Mouse (Mus musculus) midbrain, embryonic 15.5 days (tissue): ENCODE measurements around the gene Tnfsf9. TPM values are rescaled to one million over a fixed set of nuclear protein-coding genes. Genes with fewer than 3 reads are reported as not detected.

ENCODE experiments used
- ATAC-seq: fragments of 200-750 bp; cut with Nextera tagmentation; replicated peaks from 2 replicates; pipeline ENCODE4 v1.8.0; 2017; ENCODE audit warnings: moderate TSS enrichment
- H3K27ac ChIP-seq: fragments of 300-500 bp; sonication (generic); 2 replicates; pipeline ENCODE4 v1.5.1; 2015; ENCODE audit warnings: mild to moderate bottlenecking, inconsistent platforms
- H3K27me3 ChIP-seq: fragments of 300-500 bp; sonication (generic); replicated peaks from 2 replicates; pipeline ENCODE4 v1.6.1; 2015; ENCODE audit warnings: inconsistent platforms
- H3K36me3 ChIP-seq: fragments of 300-500 bp; sonication (generic); replicated peaks from 2 replicates; pipeline ENCODE4 v1.6.1; 2015; ENCODE audit warnings: inconsistent platforms
- H3K4me1 ChIP-seq: fragments of 300-500 bp; sonication (generic); 2 replicates; pipeline ENCODE4 v1.6.1; 2015; ENCODE audit warnings: inconsistent platforms
- H3K4me2 ChIP-seq: fragments of 300-500 bp; sonication (generic); 2 replicates; pipeline ENCODE4 v1.6.1; 2015; ENCODE audit warnings: inconsistent platforms, mild to moderate bottlenecking, moderate library complexity
- H3K4me3 ChIP-seq: fragments of 300-500 bp; sonication (generic); 2 replicates; pipeline ENCODE4 v1.5.1; 2015; ENCODE audit warnings: mild to moderate bottlenecking, inconsistent platforms
- H3K9ac ChIP-seq: fragments of 300-500 bp; sonication (generic); 2 replicates; pipeline ENCODE4 v1.6.1; 2015; ENCODE audit warnings: mild to moderate bottlenecking, inconsistent platforms
- H3K9me3 ChIP-seq: fragments of 300-500 bp; sonication (generic); 2 replicates; pipeline ENCODE4 v1.6.1; 2016; ENCODE audit warnings: inconsistent platforms
- WGBS: fragments of 180-500 bp; shearing (Covaris S2); methylation state at CpG from one replicate; pipeline ENCODE4 v1.1.7; 2015; ENCODE audit warnings: mixed read lengths; 5-methylcytosine and 5-hydroxymethylcytosine counted together
- polyA plus RNA-seq: library from polyadenylated mRNA; unstranded; fragments of >200 nt; fragmentation: Nextera tagmentation; extraction: Ambion mirVana; gene quantifications from 2 replicates; pipeline ENCODE4 v1.2.1, GENCODE M21; 2015

Tnfsf9 gene
- polyA plus RNA-seq, 1 experiment from 2014 or later, result 7.4 TPM

- Histone ChIP-seq H3K4me1 (peaks cover 4% of the 10 kb centered on the region; the same call in 1 of the 2 replicates), H3K4me2 (no peak overlapping the region), H3K9me3 (no peaks in the 10 kb centered on the region), H3K27ac (no peak overlapping the region), H3K9ac (no peak overlapping the region), H3K4me3 (no peak overlapping the region), H3K36me3 (no peaks in the 10 kb centered on the region), H3K27me3 (peaks cover 15% of the 10 kb centered on the region)
- no peak for ATAC-seq
- 75% methylated on average over 4 of the region's 4 CpGs for WGBS
These were observed 43.2 kb downstream of the Tnfsf9 start for GRCm38 (mm10) chr17:57148343-57148742.

GRCm38 (mm10) chr17:57148994-57149803 is 44.1 kb downstream of the Tnfsf9 start, which contains the start of gene Cd70:
Gene Cd70 (minus strand): TSS chr17:57149777.
- Histone ChIP-seq H3K9me3 (no peaks in the 10 kb centered on the region), H3K4me3 (peak within 1 kb of the TSS; percentile 34), H3K27me3 (peaks cover 15% of the 10 kb centered on the region), H3K4me2 (peak within 1 kb of the TSS; percentile 60), H3K4me1 (peaks cover 4% of the 10 kb centered on the region; the same call in 1 of the 2 replicates), H3K27ac (no peak within 1 kb of the TSS), H3K9ac (peak within 1 kb of the TSS; percentile 42), H3K36me3 (no peaks in the 10 kb centered on the region)
- WGBS, result 3% methylated on average over 39 of the region's 39 CpGs
- peak; percentile 62 for ATAC-seq

GRCm38 (mm10) chr17:57153006-57153405 is 47.9 kb downstream of the Tnfsf9 start:
- Histone ChIP-seq H3K4me2 (no peak overlapping the region), H3K4me1 (peaks cover 4% of the 10 kb centered on the region; the same call in 1 of the 2 replicates), H3K36me3 (no peaks in the 10 kb centered on the region), H3K27me3 (peaks cover 11% of the 10 kb centered on the region), H3K9me3 (no peaks in the 10 kb centered on the region), H3K27ac (no peak overlapping the region), H3K4me3 (no peak overlapping the region), H3K9ac (no peak overlapping the region)
- ATAC-seq, result no peak
- 62% methylated on average over 6 of the region's 6 CpGs for WGBS

GRCm38 (mm10) chr17:57153787-57154186 is 48.7 kb downstream of the Tnfsf9 start:
- no peak for ATAC-seq
- 88% methylated on average over 4 of the region's 4 CpGs for WGBS
- H3K27ac ChIP-seq, result no peak overlapping the region
- no peak overlapping the region for H3K4me2 ChIP-seq
- peaks cover 4% of the 10 kb centered on the region; the same call in 1 of the 2 replicates for H3K4me1 ChIP-seq
- no peaks in the 10 kb centered on the region for H3K9me3 ChIP-seq
- H3K9ac ChIP-seq, result no peak overlapping the region
- no peak overlapping the region for H3K4me3 ChIP-seq
- peaks cover 6% of the 10 kb centered on the region; the same call in 1 of the 2 replicates for H3K27me3 ChIP-seq
- H3K36me3 ChIP-seq, result no peaks in the 10 kb centered on the region

Other genes starting within 250 kb of the Tnfsf9 start
- not detected in 2 replicates for gene Acsbg2, start 230.9 kb upstream of the Tnfsf9 start, polyA plus RNA-seq
- gene 1700061G19Rik, start 229.8 kb upstream of the Tnfsf9 start, polyA plus RNA-seq, result 0.37 and 0.49 TPM in 2 replicates
- 103 and 106 TPM in 2 replicates for gene Mllt1, start 169.9 kb upstream of the Tnfsf9 start, polyA plus RNA-seq
- not detected in 2 replicates for gene Acer1, start 123.2 kb upstream of the Tnfsf9 start, polyA plus RNA-seq
- 180 and 188 TPM in 2 replicates for gene Clpp, start 115.0 kb upstream of the Tnfsf9 start, polyA plus RNA-seq
- 53.2 and 57.1 TPM in 2 replicates for gene Alkbh7, start 108.0 kb upstream of the Tnfsf9 start, polyA plus RNA-seq
- 0.68 and 0.83 TPM in 2 replicates for gene Pspn, start 105.3 kb upstream of the Tnfsf9 start, polyA plus RNA-seq
- 76.8 TPM in 2 replicates for gene Gtf2f1, start 94.0 kb upstream of the Tnfsf9 start, polyA plus RNA-seq
- 0.43 and 0.73 TPM in 2 replicates for gene Gm17949, start 93.9 kb upstream of the Tnfsf9 start, polyA plus RNA-seq
- 29.9 and 30.5 TPM in 2 replicates for gene Khsrp, start 73.8 kb upstream of the Tnfsf9 start, polyA plus RNA-seq
- not detected in 2 replicates for gene Slc25a41, start 63.7 kb upstream of the Tnfsf9 start, polyA plus RNA-seq
- 1.5 and 2.0 TPM in 2 replicates for gene Crb3, start 46.2 kb upstream of the Tnfsf9 start, polyA plus RNA-seq
- gene Slc25a23, start 45.5 kb upstream of the Tnfsf9 start, polyA plus RNA-seq, result 42.5 TPM in 2 replicates
- 5.8 TPM in 2 replicates for gene Dennd1c, start 26.8 kb upstream of the Tnfsf9 start, polyA plus RNA-seq
- gene Tubb4a, start 17.5 kb upstream of the Tnfsf9 start, polyA plus RNA-seq, result 388 and 395 TPM in 2 replicates
- gene Cd70, start 44.5 kb downstream of the Tnfsf9 start, polyA plus RNA-seq, result 1.1 and 1.2 TPM in 2 replicates
- gene Tnfsf14, start 88.9 kb downstream of the Tnfsf9 start, polyA plus RNA-seq, result not detected in 2 replicates
- gene C3, start 122.8 kb downstream of the Tnfsf9 start, polyA plus RNA-seq, result 2.2 TPM in 2 replicates
- gene Gpr108, start 143.1 kb downstream of the Tnfsf9 start, polyA plus RNA-seq, result 22.7 and 23.1 TPM in 2 replicates
- gene Trip10, start 144.1 kb downstream of the Tnfsf9 start, polyA plus RNA-seq, result 9.6 and 10.5 TPM in 2 replicates
- 1.5 and 1.6 TPM in 2 replicates for gene Vav1, start 173.8 kb downstream of the Tnfsf9 start, polyA plus RNA-seq